Mouse (Mus musculus) forebrain, embryonic 16.5 days (tissue): ENCODE measurements around the gene Opa3. TPM values are rescaled to one million over a fixed set of nuclear protein-coding genes. Genes with fewer than 3 reads are reported as not detected.

Source experiments
- ATAC-seq: fragments of 200-750 bp; cut with Nextera tagmentation; 2 replicates; pipeline ENCODE4 v1.8.0; 2017; ENCODE audit warnings: mild to moderate bottlenecking, moderate library complexity
- H3K27ac ChIP-seq: fragments of 300-500 bp; sonication (generic); 2 replicates; pipeline ENCODE4 v1.5.1; 2014; ENCODE audit warnings: low read length, control low read depth
- H3K27me3 ChIP-seq: fragments of 300-500 bp; sonication (generic); replicated peaks from 2 replicates; pipeline ENCODE4 v1.6.1; 2014; ENCODE audit warnings: low read length; ENCODE audit not compliant: control insufficient read depth, insufficient read depth
- H3K36me3 ChIP-seq: fragments of 300-500 bp; sonication (generic); 2 replicates; pipeline ENCODE4 v1.6.1; 2014; ENCODE audit not compliant: control insufficient read depth, insufficient read depth
- H3K4me1 ChIP-seq: fragments of 300-500 bp; sonication (generic); replicated peaks from 2 replicates; pipeline ENCODE4 v1.6.1; 2014; ENCODE audit warnings: low read length; ENCODE audit not compliant: control insufficient read depth, insufficient read depth
- H3K4me2 ChIP-seq: fragments of 300-500 bp; sonication (generic); 2 replicates; pipeline ENCODE4 v1.6.1; 2014; ENCODE audit warnings: mild to moderate bottlenecking, low read length, control low read depth
- H3K4me3 ChIP-seq: fragments of 300-500 bp; sonication (generic); replicated peaks from 2 replicates; pipeline ENCODE4 v1.5.1; 2014; ENCODE audit warnings: mild to moderate bottlenecking, low read length, control low read depth
- H3K9ac ChIP-seq: fragments of 300-500 bp; sonication (generic); replicated peaks from 2 replicates; pipeline ENCODE4 v1.6.1; 2014; ENCODE audit warnings: low read depth, low read length, control low read depth
- H3K9me3 ChIP-seq: fragments of 300-500 bp; sonication (generic); 2 replicates; pipeline ENCODE4 v1.6.1; 2016; ENCODE audit warnings: low read length; ENCODE audit not compliant: control insufficient read depth
- WGBS: fragments of 180-500 bp; shearing (Covaris S2); extraction: QIAGEN DNeasy Blood & Tissue Kit; methylation state at CpG from one replicate; pipeline ENCODE4 v1.1.7; 2014; 5-methylcytosine and 5-hydroxymethylcytosine counted together
- polyA plus RNA-seq: library from polyadenylated mRNA; unstranded; fragments of >200 nt; fragmentation: Nextera tagmentation; extraction: Ambion mirVana; gene quantifications from 2 replicates; pipeline ENCODE4 v1.2.1, GENCODE M21; 2015

Gene Opa3
- polyA plus RNA-seq, 1 experiment from 2014 or later: 43.8 TPM

DNA sequence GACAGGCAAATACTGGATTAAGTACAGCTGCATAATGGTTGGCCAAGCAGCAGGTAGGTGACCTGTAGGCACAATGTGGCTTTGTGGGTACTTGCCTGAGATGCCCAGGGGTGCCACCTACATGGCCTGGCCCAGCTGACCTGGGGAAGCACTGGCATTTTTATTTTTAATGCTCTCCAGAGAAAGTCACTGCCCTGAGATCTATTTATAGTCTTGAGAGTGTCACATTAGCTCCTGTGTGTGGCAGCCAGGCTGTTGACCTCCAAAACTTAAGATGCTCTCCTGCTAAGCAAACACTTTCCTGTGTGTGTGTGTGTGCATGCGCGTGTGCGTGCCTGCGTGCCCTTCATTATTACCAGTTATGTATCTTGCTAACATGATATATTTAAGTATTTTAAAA lies 10.2 kb downstream of the Opa3 start:
- no peak for ATAC-seq
- Histone ChIP-seq H3K9me3 (no peaks in the 10 kb centered on the region), H3K4me3 (no peak overlapping the region), H3K4me1 (peaks cover 8% of the 10 kb centered on the region), H3K27me3 (no peaks in the 10 kb centered on the region), H3K27ac (no peak overlapping the region), H3K9ac (no peak overlapping the region), H3K36me3 (no peaks in the 10 kb centered on the region), H3K4me2 (no peak overlapping the region)
- WGBS: 95% methylated on average over 4 of the region's 4 CpGs

DNA sequence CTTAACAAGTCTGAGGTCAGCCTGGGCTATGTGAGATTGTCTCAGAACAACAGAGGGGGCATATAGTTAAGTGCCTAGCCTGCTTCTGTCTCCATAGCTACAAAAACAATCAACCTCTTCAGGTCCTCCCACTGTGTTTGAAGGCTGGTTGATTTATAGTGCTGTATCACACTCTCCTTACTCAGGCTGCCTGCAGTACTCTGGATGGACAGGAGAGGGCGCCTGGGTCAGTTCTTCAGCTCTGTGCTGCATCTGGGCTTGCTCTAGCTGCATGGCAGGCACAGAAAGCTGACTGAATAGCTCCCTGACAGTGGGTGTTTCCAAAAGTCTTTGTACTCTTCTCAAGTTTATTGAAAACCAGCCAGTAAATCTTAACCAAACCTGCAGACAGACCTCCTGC lies 11.3 kb downstream of the Opa3 start:
- no peaks in the 10 kb centered on the region for H3K27me3 ChIP-seq
- no peaks in the 10 kb centered on the region for H3K36me3 ChIP-seq
- peak; percentile 94 for ATAC-seq
- H3K4me1 ChIP-seq: peaks cover 8% of the 10 kb centered on the region
- no peaks in the 10 kb centered on the region for H3K9me3 ChIP-seq
- no peak overlapping the region for H3K9ac ChIP-seq
- peak overlapping the region; percentile 37 for H3K27ac ChIP-seq
- H3K4me2 ChIP-seq: no peak overlapping the region
- WGBS: 0% methylated on average over 1 of the region's 1 CpGs
- H3K4me3 ChIP-seq: no peak overlapping the region

DNA sequence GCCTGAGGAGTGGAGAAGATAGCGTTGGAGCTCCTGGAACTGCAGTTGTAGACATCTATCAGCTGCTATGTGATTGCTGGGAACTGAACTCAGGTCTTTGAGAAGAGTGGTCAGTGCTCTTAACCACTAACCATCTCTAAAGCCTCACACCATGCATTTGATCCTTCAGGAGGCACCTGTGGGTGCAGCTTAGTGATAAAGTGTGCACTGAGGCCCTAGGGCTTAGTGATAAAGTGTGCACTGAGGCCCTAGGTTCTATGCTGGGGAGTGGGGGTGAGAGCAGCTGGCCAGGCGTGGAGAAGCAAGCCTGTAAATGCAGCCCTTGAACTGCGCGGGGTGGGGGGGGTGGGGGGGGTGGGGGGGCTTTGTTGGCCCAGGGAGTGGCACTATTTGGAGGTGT lies 11.9 kb downstream of the Opa3 start:
- 71% methylated on average over 2 of the region's 4 CpGs for WGBS
- Histone ChIP-seq H3K4me1 (peaks cover 8% of the 10 kb centered on the region), H3K27ac (peak overlapping the region; percentile 37), H3K4me3 (no peak overlapping the region), H3K4me2 (no peak overlapping the region), H3K9me3 (no peaks in the 10 kb centered on the region), H3K27me3 (no peaks in the 10 kb centered on the region), H3K9ac (no peak overlapping the region), H3K36me3 (0 out of 2 replicates have a peak, but pooled peaks cover 2% of the 10 kb centered on the region)
- ATAC-seq: no peak

DNA sequence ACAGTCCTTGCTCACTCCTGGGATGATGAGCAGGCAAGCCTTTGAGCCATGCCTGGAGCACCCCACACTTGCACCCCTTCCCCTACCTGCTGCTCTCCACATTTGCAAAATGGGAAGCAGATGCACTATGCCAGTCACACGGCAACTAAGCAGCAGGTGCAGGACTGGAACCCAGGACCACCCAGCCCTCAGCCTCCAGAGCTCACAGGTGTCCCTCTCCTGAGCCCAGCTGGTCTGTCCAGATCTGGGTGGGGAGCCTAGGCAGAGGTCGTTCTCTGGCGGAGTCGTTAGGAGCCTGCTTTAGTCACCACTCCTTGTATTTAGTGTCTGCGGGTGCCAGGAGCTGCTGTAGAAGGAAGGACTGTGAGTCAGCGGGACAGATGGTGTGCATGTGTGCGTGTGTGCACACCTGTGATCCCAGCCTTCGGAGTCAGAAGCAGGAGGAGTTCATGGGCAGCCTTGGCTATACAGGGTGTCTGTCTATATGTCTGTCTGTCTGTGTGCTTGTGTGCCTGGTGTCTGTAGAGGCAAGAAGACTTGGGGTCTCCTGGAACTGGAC lies 12.8 kb downstream of the Opa3 start:
- ATAC-seq: no peak
- WGBS: 76% methylated on average over 8 of the region's 8 CpGs
- H3K36me3 ChIP-seq: 0 out of 2 replicates have a peak, but pooled peaks cover 2% of the 10 kb centered on the region
- H3K9ac ChIP-seq: no peak overlapping the region
- no peaks in the 10 kb centered on the region for H3K9me3 ChIP-seq
- H3K4me3 ChIP-seq: no peak overlapping the region
- H3K4me2 ChIP-seq: no peak overlapping the region
- H3K4me1 ChIP-seq: peaks cover 8% of the 10 kb centered on the region
- no peak overlapping the region for H3K27ac ChIP-seq
- no peaks in the 10 kb centered on the region for H3K27me3 ChIP-seq

DNA sequence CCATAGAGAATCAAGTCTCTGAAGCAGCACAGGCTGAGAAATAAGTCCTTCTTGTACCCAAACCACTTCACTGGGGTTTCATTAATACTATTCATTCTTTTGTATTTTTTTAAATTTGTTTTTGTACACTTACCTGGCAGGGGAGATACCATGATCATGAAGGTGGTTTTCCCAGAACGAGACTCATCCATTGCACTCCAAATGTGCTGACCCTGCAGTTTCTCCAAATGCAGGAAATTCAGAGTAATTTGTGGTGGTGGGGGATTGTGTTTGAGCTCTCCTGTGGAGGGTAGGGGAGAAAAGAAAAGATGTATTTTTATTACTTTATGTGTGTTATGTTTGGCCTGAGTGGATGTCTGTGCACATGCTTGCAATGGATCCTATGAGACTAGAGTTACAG lies 13.9 kb downstream of the Opa3 start:
- Histone ChIP-seq H3K27me3 (no peaks in the 10 kb centered on the region), H3K4me1 (peaks cover 5% of the 10 kb centered on the region), H3K4me3 (no peak overlapping the region), H3K4me2 (no peak overlapping the region), H3K9me3 (no peaks in the 10 kb centered on the region), H3K9ac (no peak overlapping the region), H3K27ac (no peak overlapping the region), H3K36me3 (0 out of 2 replicates have a peak, but pooled peaks cover 2% of the 10 kb centered on the region)
- no peak for ATAC-seq
- WGBS: 86% methylated on average over 1 of the region's 1 CpGs

DNA sequence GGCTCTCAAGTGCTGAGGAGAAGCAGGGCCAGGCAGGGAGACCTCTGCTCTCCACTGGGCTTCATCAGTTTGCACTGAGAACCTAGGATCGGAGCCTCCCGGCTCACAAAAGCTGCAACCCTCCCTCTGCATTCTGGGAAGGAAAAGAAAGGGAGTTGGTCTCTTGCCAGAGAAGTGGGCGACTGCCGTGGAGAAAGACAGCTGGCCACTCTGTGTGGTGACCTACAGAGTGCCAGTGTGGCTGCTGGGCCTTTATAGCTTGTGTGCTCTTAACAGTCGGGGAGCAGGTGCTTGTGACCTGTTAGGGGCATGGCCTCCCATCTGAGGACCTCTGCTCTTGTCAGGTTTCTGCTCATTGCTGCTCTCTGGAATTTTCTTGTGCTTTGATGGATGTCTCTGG lies 15.7 kb downstream of the Opa3 start:
- Histone ChIP-seq H3K4me3 (no peak overlapping the region), H3K9ac (no peak overlapping the region)
- WGBS: 35% methylated on average over 5 of the region's 5 CpGs

DNA sequence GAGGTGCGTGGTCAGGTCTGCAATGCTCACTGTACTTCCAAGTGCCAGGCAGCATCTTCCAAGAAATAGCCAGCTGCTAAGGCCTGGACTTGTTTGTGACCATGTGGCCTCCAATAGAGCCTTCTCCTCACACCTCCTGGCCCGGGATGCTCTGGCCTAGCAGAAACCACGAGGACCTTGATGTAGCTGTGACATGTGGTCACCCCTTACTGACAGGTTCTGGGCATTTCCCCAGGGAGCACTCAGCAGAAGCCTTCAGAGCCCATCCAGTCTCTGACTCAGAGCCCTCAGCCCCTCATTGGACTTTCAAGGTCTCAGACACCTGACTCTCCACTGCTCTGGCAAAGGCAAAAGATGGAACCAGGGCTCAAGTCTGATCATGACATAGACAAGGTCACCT lies 16.9 kb downstream of the Opa3 start:
- Histone ChIP-seq H3K9me3 (no peaks in the 10 kb centered on the region), H3K4me1 (no peaks in the 10 kb centered on the region), H3K4me3 (no peak overlapping the region), H3K4me2 (no peak overlapping the region), H3K27me3 (no peaks in the 10 kb centered on the region), H3K27ac (no peak overlapping the region), H3K36me3 (0 out of 2 replicates have a peak, but pooled peaks cover 2% of the 10 kb centered on the region), H3K9ac (no peak overlapping the region)
- no peak for ATAC-seq
- 86% methylated on average over 3 of the region's 3 CpGs for whole genome bisulfite sequencing

More for the DNA sequence above, 15.7 kb downstream of the Opa3 start:
- Histone ChIP-seq H3K27ac (no peak overlapping the region), H3K36me3 (0 out of 2 replicates have a peak, but pooled peaks cover 2% of the 10 kb centered on the region), H3K4me2 (no peak overlapping the region), H3K9me3 (no peaks in the 10 kb centered on the region), H3K27me3 (no peaks in the 10 kb centered on the region), H3K4me1 (peaks cover 5% of the 10 kb centered on the region)
- no peak for ATAC-seq

DNA sequence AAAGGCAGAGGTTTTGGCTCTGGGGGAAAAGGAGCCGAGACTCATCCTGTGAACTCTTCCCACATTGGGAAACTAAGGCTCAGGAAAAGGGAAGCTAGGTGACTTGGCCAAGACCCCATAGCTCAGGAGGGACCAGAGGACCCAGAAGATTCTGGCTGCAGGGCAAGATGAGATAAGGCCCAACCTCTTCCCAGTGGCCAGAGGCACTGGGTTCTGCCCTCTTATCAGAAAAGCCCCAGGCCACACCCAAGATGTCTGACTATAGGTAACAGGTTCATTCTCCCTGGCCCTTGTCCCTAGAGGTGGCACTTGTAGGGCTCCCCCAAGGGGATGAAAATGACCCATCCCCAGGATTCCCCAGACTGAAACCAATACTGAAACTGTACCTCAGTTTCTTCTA lies 18.7 kb downstream of the Opa3 start:
- ATAC-seq: no peak
- no peak overlapping the region for H3K4me2 ChIP-seq
- H3K36me3 ChIP-seq: 0 out of 2 replicates have a peak, but pooled peaks cover 2% of the 10 kb centered on the region
- no peaks in the 10 kb centered on the region for H3K9me3 ChIP-seq
- no peaks in the 10 kb centered on the region for H3K4me1 ChIP-seq
- WGBS: 96% methylated on average over 1 of the region's 1 CpGs
- H3K27me3 ChIP-seq: no peaks in the 10 kb centered on the region
- no peak overlapping the region for H3K4me3 ChIP-seq
- H3K9ac ChIP-seq: no peak overlapping the region
- no peak overlapping the region for H3K27ac ChIP-seq

DNA sequence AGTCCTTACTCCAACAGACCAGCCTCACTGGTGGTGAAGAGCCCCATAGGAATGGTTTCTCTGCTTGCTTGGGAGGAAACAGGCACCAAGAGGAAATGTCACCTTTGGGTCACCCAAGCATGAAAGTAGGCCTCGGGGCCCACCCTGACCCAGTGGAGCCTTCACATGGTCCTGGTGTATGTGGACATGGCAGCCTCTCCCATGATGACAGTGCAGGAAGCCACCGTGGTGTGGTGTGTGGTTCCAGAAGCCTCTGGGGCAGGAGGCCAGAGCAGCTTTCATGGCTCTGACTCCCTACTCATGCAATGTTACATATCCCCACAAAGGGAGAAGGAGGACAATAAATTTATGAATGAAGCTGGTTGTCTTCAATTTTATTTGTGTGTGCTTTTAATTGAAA lies 19.4 kb downstream of the Opa3 start:
- H3K27me3 ChIP-seq: no peaks in the 10 kb centered on the region
- 0 out of 2 replicates have a peak, but pooled peaks cover 2% of the 10 kb centered on the region for H3K36me3 ChIP-seq
- ATAC-seq: no peak
- no peak overlapping the region for H3K27ac ChIP-seq
- 94% methylated on average over 2 of the region's 2 CpGs for WGBS
- H3K9ac ChIP-seq: no peak overlapping the region
- no peak overlapping the region for H3K4me3 ChIP-seq
- H3K9me3 ChIP-seq: no peaks in the 10 kb centered on the region
- H3K4me2 ChIP-seq: no peak overlapping the region
- H3K4me1 ChIP-seq: no peaks in the 10 kb centered on the region

DNA sequence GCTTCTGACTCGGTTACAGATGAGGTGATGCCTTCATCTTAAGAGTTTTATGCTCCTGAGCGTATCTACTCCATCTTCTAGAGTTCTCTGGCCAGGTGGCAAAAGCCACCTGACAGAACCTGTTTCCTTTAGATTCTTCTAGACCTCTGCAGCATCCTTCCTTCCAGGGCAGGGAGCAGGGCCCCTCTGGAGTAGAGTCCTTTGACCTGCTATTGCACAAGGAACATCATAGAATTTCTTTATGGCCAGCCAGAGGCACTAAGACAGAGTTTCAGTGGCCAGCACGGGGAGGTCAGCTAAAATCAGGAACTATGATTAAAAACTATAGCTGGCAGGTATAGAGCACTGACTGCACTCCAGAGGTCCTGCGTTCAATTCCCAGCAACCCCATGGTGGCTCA lies 23.9 kb downstream of the Opa3 start:
- H3K9ac ChIP-seq: no peak overlapping the region
- ATAC-seq: no peak
- WGBS: 85% methylated on average over 4 of the region's 4 CpGs
- no peak overlapping the region for H3K27ac ChIP-seq
- H3K4me3 ChIP-seq: no peak overlapping the region
- no peaks in the 10 kb centered on the region for H3K27me3 ChIP-seq
- H3K36me3 ChIP-seq: no peaks in the 10 kb centered on the region
- no peak overlapping the region for H3K4me2 ChIP-seq
- H3K9me3 ChIP-seq: no peaks in the 10 kb centered on the region
- no peaks in the 10 kb centered on the region for H3K4me1 ChIP-seq
